Mouse (Mus musculus): Measurements from ENCODE around the gene Olfr15. TPM values are rescaled to one million over a fixed set of nuclear protein-coding genes. Genes with fewer than 3 reads are reported as not detected.
"Not testable (repeated sequence)": the region's sequence is repeated elsewhere in the genome, so short reads cannot be mapped to it uniquely, and the experiment has no call there.

The Olfr15 gene
- total RNA-seq (2014; rRNA removed): not detected in 2 replicates
- polyA plus RNA-seq (2012; rRNA removed): not detected in 2 replicates

- Histone ChIP-seq H3K4me1 (ENCODE audit: control insufficient read depth, insufficient read depth, low read length) (no peaks in the 10 kb centered on the region), H3K79me2 (ENCODE audit: control insufficient read depth, insufficient read depth, low read length) (no peaks in the 10 kb centered on the region), H3K4me3 (ENCODE audit: insufficient read depth, low read depth, low read length) (no peak within 1 kb of the TSS), H3K27me3 (ENCODE audit: control insufficient read depth, insufficient read depth, low read length) (no peaks in the 10 kb centered on the region), H3K36me3 (ENCODE audit: control insufficient read depth, insufficient read depth, low read length) (no peaks in the 10 kb centered on the region), H3K27ac (replicated peaks; ENCODE audit: insufficient read depth, low read depth, low read length) (no peak within 1 kb of the TSS), H3K9ac (ENCODE audit: low read depth, low read length) (no peak within 1 kb of the TSS)
- DNase-seq (ENCODE audit: extremely low read depth, low read depth, low spot score): no peak
- no peak for TF ChIP-seq POLR2A (IDR thresholded peaks at IDR 0.05; ENCODE audit: extremely low read depth, insufficient read depth, low read length)
- TF ChIP-seq CTCF (IDR thresholded peaks at IDR 0.05; ENCODE audit: low read depth, low read length): peak; percentile 31; the same call in 1 of the 2 replicates
These were observed at the start of gene Olfr15 for GRCm38 (mm10) chr16:3830588-3831109. TSS of gene Olfr15 (plus strand) at chr16:3830878.

GRCm38 (mm10) chr16:3781237-3781636 lies 49.4 kb upstream of the Olfr15 start:
- no peaks in the 10 kb centered on the region for H3K27me3 ChIP-seq (ENCODE audit: control insufficient read depth, insufficient read depth, low read length)
- H3K79me2 ChIP-seq (ENCODE audit: control insufficient read depth, insufficient read depth, low read length): no peaks in the 10 kb centered on the region
- no peak overlapping the region for H3K9ac ChIP-seq (ENCODE audit: low read depth, low read length)
- no peaks in the 10 kb centered on the region for H3K36me3 ChIP-seq (ENCODE audit: control insufficient read depth, insufficient read depth, low read length)
- no peaks in the 10 kb centered on the region for H3K4me1 ChIP-seq (ENCODE audit: control insufficient read depth, insufficient read depth, low read length)
- TF ChIP-seq POLR2A (IDR thresholded peaks at IDR 0.05; ENCODE audit: extremely low read depth, insufficient read depth, low read length) (no peak), CTCF (IDR thresholded peaks at IDR 0.05; ENCODE audit: low read depth, low read length) (no peak)
- no peak for DNase-seq (ENCODE audit: extremely low read depth, low read depth, low spot score)
- H3K27ac ChIP-seq (replicated peaks; ENCODE audit: insufficient read depth, low read depth, low read length): no peak overlapping the region
- H3K4me3 ChIP-seq (ENCODE audit: insufficient read depth, low read depth, low read length): no peak overlapping the region

GRCm38 (mm10) chr16:3788394-3788793 lies 42.3 kb upstream of the Olfr15 start:
- peak; percentile 66 for DNase-seq (ENCODE audit: extremely low read depth, low read depth, low spot score)
- no peaks in the 10 kb centered on the region for H3K27me3 ChIP-seq (ENCODE audit: control insufficient read depth, insufficient read depth, low read length)
- no peak overlapping the region for H3K4me3 ChIP-seq (ENCODE audit: insufficient read depth, low read depth, low read length)
- H3K27ac ChIP-seq (replicated peaks; ENCODE audit: insufficient read depth, low read depth, low read length): no peak overlapping the region
- no peak overlapping the region for H3K9ac ChIP-seq (ENCODE audit: low read depth, low read length)
- no peaks in the 10 kb centered on the region for H3K36me3 ChIP-seq (ENCODE audit: control insufficient read depth, insufficient read depth, low read length)
- TF ChIP-seq CTCF (IDR thresholded peaks at IDR 0.05; ENCODE audit: low read depth, low read length): no peak
- no peak for TF ChIP-seq POLR2A (IDR thresholded peaks at IDR 0.05; ENCODE audit: extremely low read depth, insufficient read depth, low read length)
- peaks cover 3% of the 10 kb centered on the region; the same call in 1 of the 2 replicates for H3K4me1 ChIP-seq (ENCODE audit: control insufficient read depth, insufficient read depth, low read length)
- H3K79me2 ChIP-seq (ENCODE audit: control insufficient read depth, insufficient read depth, low read length): no peaks in the 10 kb centered on the region

GRCm38 (mm10) chr16:3808176-3808575 lies 22.5 kb upstream of the Olfr15 start:
- Histone ChIP-seq H3K27ac (replicated peaks; ENCODE audit: insufficient read depth, low read depth, low read length) (no peak overlapping the region), H3K79me2 (ENCODE audit: control insufficient read depth, insufficient read depth, low read length) (no peaks in the 10 kb centered on the region), H3K4me1 (ENCODE audit: control insufficient read depth, insufficient read depth, low read length) (no peaks in the 10 kb centered on the region), H3K36me3 (ENCODE audit: control insufficient read depth, insufficient read depth, low read length) (no peaks in the 10 kb centered on the region), H3K9ac (ENCODE audit: low read depth, low read length) (no peak overlapping the region), H3K27me3 (ENCODE audit: control insufficient read depth, insufficient read depth, low read length) (no peaks in the 10 kb centered on the region), H3K4me3 (ENCODE audit: insufficient read depth, low read depth, low read length) (no peak overlapping the region)
- no peak for DNase-seq (ENCODE audit: extremely low read depth, low read depth, low spot score)
- no peak for TF ChIP-seq CTCF (IDR thresholded peaks at IDR 0.05; ENCODE audit: low read depth, low read length)
- TF ChIP-seq POLR2A (IDR thresholded peaks at IDR 0.05; ENCODE audit: extremely low read depth, insufficient read depth, low read length): no peak
- WGBS: 84% methylated on average over 3 of the region's 3 CpGs

- WGBS: 88% methylated on average over 6 of the region's 6 CpGs
- not testable (repeated sequence) for H3K9ac ChIP-seq (ENCODE audit: low read depth, low read length); H3K4me3 ChIP-seq (ENCODE audit: insufficient read depth, low read depth, low read length); H3K27me3 ChIP-seq (ENCODE audit: control insufficient read depth, insufficient read depth, low read length); H3K79me2 ChIP-seq (ENCODE audit: control insufficient read depth, insufficient read depth, low read length); DNase-seq (ENCODE audit: extremely low read depth, low read depth, low spot score); H3K27ac ChIP-seq (replicated peaks; ENCODE audit: insufficient read depth, low read depth, low read length); H3K36me3 ChIP-seq (ENCODE audit: control insufficient read depth, insufficient read depth, low read length); H3K4me1 ChIP-seq (ENCODE audit: control insufficient read depth, insufficient read depth, low read length)
These were observed 16.0 kb upstream of the Olfr15 start for GRCm38 (mm10) chr16:3814667-3815066.

GRCm38 (mm10) chr16:3820202-3820601 lies 10.5 kb upstream of the Olfr15 start:
- no peaks in the 10 kb centered on the region for H3K4me1 ChIP-seq (ENCODE audit: control insufficient read depth, insufficient read depth, low read length)
- no peaks in the 10 kb centered on the region for H3K79me2 ChIP-seq (ENCODE audit: control insufficient read depth, insufficient read depth, low read length)
- no peaks in the 10 kb centered on the region for H3K27me3 ChIP-seq (ENCODE audit: control insufficient read depth, insufficient read depth, low read length)
- H3K27ac ChIP-seq (replicated peaks; ENCODE audit: insufficient read depth, low read depth, low read length): no peak overlapping the region
- no peak overlapping the region for H3K4me3 ChIP-seq (ENCODE audit: insufficient read depth, low read depth, low read length)
- H3K36me3 ChIP-seq (ENCODE audit: control insufficient read depth, insufficient read depth, low read length): no peaks in the 10 kb centered on the region
- no peak for TF ChIP-seq CTCF (IDR thresholded peaks at IDR 0.05; ENCODE audit: low read depth, low read length)
- no peak for TF ChIP-seq POLR2A (IDR thresholded peaks at IDR 0.05; ENCODE audit: extremely low read depth, insufficient read depth, low read length)
- WGBS: 95% methylated on average over 2 of the region's 2 CpGs
- H3K9ac ChIP-seq (ENCODE audit: low read depth, low read length): no peak overlapping the region
- no peak for DNase-seq (ENCODE audit: extremely low read depth, low read depth, low spot score)
